Mouse (Mus musculus): ENCODE data around the gene Apobr. TPM values are rescaled to one million over a fixed set of nuclear protein-coding genes. Genes with fewer than 3 reads are reported as not detected.

Apobr gene
- polyA plus RNA-seq, 1 experiment = 2.3 TPM

GRCm38 (mm10) chr7:126636733-126637520, 52.2 kb downstream of the Apobr start:
- TF ChIP-seq CTCF (IDR thresholded peaks at IDR 0.05; ENCODE audit: extremely low read depth, insufficient read length, insufficient replicate concordance, low read depth, low read length) (peak; percentile 55; the same call in 1 of the 2 replicates), POLR2A (IDR thresholded peaks at IDR 0.05; ENCODE audit: low read depth, low read length) (no peak)
- 13% methylated on average over 4 of the region's 4 CpGs for WGBS
- H3K4me1 ChIP-seq (ENCODE audit: control insufficient read depth, insufficient read depth, insufficient read length, low read length) = no peaks in the 10 kb centered on the region
- H3K36me3 ChIP-seq (ENCODE audit: control insufficient read depth, insufficient read depth, low read length) = no peaks in the 10 kb centered on the region
- no peak overlapping the region for H3K4me3 ChIP-seq (ENCODE audit: low read depth, low read length)
- no peaks in the 10 kb centered on the region for H3K27me3 ChIP-seq (ENCODE audit: control insufficient read depth, insufficient read depth, low read length)
- H3K27ac ChIP-seq (ENCODE audit: insufficient read depth, low read depth, low read length) = no peak overlapping the region

Other genes with a start within 250 kb of the Apobr start
- 10.7 and 23.5 TPM in 2 replicates for gene Lat, start 215.4 kb upstream of the Apobr start, polyA plus RNA-seq (2012; rRNA removed)
- gene Spns1, start 207.5 kb upstream of the Apobr start, polyA plus RNA-seq (2012; rRNA removed) = 91.7 and 149 TPM in 2 replicates
- 2.0 and 5.2 TPM in 2 replicates for gene Nfatc2ip, start 188.2 kb upstream of the Apobr start, polyA plus RNA-seq (2012; rRNA removed)
- 3.9 and 8.0 TPM in 2 replicates for gene Cd19, start 170.1 kb upstream of the Apobr start, polyA plus RNA-seq (2012; rRNA removed)
- gene Rabep2, start 156.2 kb upstream of the Apobr start, polyA plus RNA-seq (2012; rRNA removed) = 9.9 and 20.3 TPM in 2 replicates
- gene Atp2a1, start 121.8 kb upstream of the Apobr start, polyA plus RNA-seq (2012; rRNA removed) = 0.08 and 0.23 TPM in 2 replicates
- gene Sh2b1, start 109.5 kb upstream of the Apobr start, polyA plus RNA-seq (2012; rRNA removed) = 30.5 and 54.4 TPM in 2 replicates
- gene Tufm, start 97.6 kb upstream of the Apobr start, polyA plus RNA-seq (2012; rRNA removed) = 83.1 and 121 TPM in 2 replicates
- 143 and 301 TPM in 2 replicates for gene Atxn2l, start 81.5 kb upstream of the Apobr start, polyA plus RNA-seq (2012; rRNA removed)
- 37.3 and 79.1 TPM in 2 replicates for gene Eif3c, start 18.5 kb upstream of the Apobr start, polyA plus RNA-seq (2012; rRNA removed)
- gene Cln3, start 875 bp downstream of the Apobr start, polyA plus RNA-seq (2012; rRNA removed) = 24.9 and 55.7 TPM in 2 replicates
- 0.15 and 0.51 TPM in 2 replicates for gene Il27, start 10.0 kb downstream of the Apobr start, polyA plus RNA-seq (2012; rRNA removed)
- 32.5 and 97.9 TPM in 2 replicates for gene Nupr1, start 45.9 kb downstream of the Apobr start, polyA plus RNA-seq (2012; rRNA removed)
- gene Sgf29, start 64.4 kb downstream of the Apobr start, polyA plus RNA-seq (2012; rRNA removed) = 16.7 and 23.9 TPM in 2 replicates
- gene Sult1a1, start 91.5 kb downstream of the Apobr start, polyA plus RNA-seq (2012; rRNA removed) = 5.0 and 7.4 TPM in 2 replicates
- 35.8 and 40.6 TPM in 2 replicates for gene Bola2, start 110.5 kb downstream of the Apobr start, polyA plus RNA-seq (2012; rRNA removed)
- 7.9 and 16.0 TPM in 2 replicates for gene Slx1b, start 110.8 kb downstream of the Apobr start, polyA plus RNA-seq (2012; rRNA removed)
- 114 and 157 TPM in 2 replicates for gene Coro1a, start 122.8 kb downstream of the Apobr start, polyA plus RNA-seq (2012; rRNA removed)
- gene Mapk3, start 174.7 kb downstream of the Apobr start, polyA plus RNA-seq (2012; rRNA removed) = 208 and 472 TPM in 2 replicates
- 5.0 and 24.4 TPM in 2 replicates for gene Gdpd3, start 181.4 kb downstream of the Apobr start, polyA plus RNA-seq (2012; rRNA removed)
- 153 and 244 TPM in 2 replicates for gene Ypel3, start 192.0 kb downstream of the Apobr start, polyA plus RNA-seq (2012; rRNA removed)
- gene Tbx6, start 196.5 kb downstream of the Apobr start, polyA plus RNA-seq (2012; rRNA removed) = 1.4 and 2.4 TPM in 2 replicates
- 101 and 199 TPM in 2 replicates for gene Ppp4c, start 207.6 kb downstream of the Apobr start, polyA plus RNA-seq (2012; rRNA removed)
- gene Fam57b, start 212.7 kb downstream of the Apobr start, polyA plus RNA-seq (2012; rRNA removed) = 2.2 and 4.1 TPM in 2 replicates
- not detected in 2 replicates for gene 4930451I11Rik, start 246.7 kb downstream of the Apobr start, polyA plus RNA-seq (2012; rRNA removed)